Mouse (Mus musculus) embryonic facial prominence, embryonic 10.5 days (tissue): ENCODE results near the gene Lamb2. TPM values are rescaled to one million over a fixed set of nuclear protein-coding genes. Genes with fewer than 3 reads are reported as not detected.

Experiments
- DNase-seq: peaks from one replicate; pipeline ENCODE4 v3.0.0-alpha.2; 2017; ENCODE audit warnings: low spot score
- H3K27ac ChIP-seq: fragments of 300-500 bp; sonication (generic); replicated peaks from 2 replicates; pipeline ENCODE4 v1.5.1; 2016; ENCODE audit warnings: mild to moderate bottlenecking
- H3K27me3 ChIP-seq: fragments of 300-500 bp; sonication (generic); replicated peaks from 2 replicates; pipeline ENCODE4 v1.6.1; 2016; ENCODE audit warnings: low read depth, mild to moderate bottlenecking; ENCODE audit not compliant: poor library complexity, severe bottlenecking
- H3K36me3 ChIP-seq: fragments of 300-500 bp; sonication (generic); replicated peaks from 2 replicates; pipeline ENCODE4 v1.6.1; 2016; ENCODE audit warnings: mild to moderate bottlenecking, moderate library complexity
- H3K4me1 ChIP-seq: fragments of 300-500 bp; sonication (generic); 2 replicates; pipeline ENCODE4 v1.6.1; 2016
- H3K4me3 ChIP-seq: fragments of 300-500 bp; sonication (generic); 2 replicates; pipeline ENCODE4 v1.5.1; 2016; ENCODE audit warnings: mild to moderate bottlenecking, moderate library complexity
- H3K9me3 ChIP-seq: fragments of 300-500 bp; sonication (generic); 2 replicates; pipeline ENCODE4 v1.6.1; 2016; ENCODE audit warnings: mild to moderate bottlenecking
- WGBS: fragments of 180-500 bp; shearing (Covaris S2); methylation state at CpG from one replicate; pipeline ENCODE4 v1.1.7; 2016; 5-methylcytosine and 5-hydroxymethylcytosine counted together
- polyA plus RNA-seq: library from polyadenylated mRNA; unstranded; fragments of >200 nt; fragmentation: Nextera tagmentation; extraction: Ambion mirVana; gene quantifications from 2 replicates; pipeline ENCODE4 v1.2.1, GENCODE M21; 2016

Lamb2 gene
- 33.2 and 33.5 TPM in 2 replicates for polyA plus RNA-seq

DNA sequence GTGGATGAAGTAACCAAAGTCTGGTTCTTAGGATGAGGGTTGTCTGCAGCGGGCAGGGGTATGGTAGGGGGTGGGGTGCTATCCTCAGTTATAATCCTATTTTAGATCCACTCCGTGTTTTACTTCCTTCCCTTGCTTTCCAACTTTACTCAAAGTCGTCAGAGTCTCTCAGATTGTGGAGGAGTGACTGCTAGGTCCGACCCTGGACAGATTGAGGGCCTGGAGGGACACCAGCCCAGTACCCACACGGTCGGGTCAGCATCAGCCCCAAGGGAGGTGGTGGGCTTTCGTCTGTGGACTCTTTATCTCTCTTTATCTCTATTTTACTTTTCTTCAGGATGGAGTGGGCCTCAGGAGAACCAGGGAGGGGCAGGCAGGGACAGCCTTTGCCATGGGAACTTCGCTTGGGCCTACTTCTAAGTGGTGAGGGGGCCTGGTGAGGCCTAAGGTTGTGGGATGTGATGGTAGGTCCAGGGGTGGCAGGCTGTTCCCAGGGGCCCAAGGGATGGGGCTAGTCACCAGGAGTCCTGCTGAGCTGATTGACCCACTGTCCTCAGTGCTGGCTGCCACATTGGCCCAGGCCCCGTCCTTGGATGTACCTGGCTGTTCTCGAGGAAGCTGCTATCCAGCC, at the start of gene Lamb2:
TSS of gene Lamb2 (plus strand) at position 16 of the 631 bp plus-strand sequence.
- Histone ChIP-seq H3K4me1 (peaks cover 37% of the 10 kb centered on the region), H3K27me3 (no peaks in the 10 kb centered on the region), H3K36me3 (peaks cover 39% of the 10 kb centered on the region), H3K9me3 (no peaks in the 10 kb centered on the region), H3K27ac (peak within 1 kb of the TSS; percentile 90), H3K4me3 (peak within 1 kb of the TSS; percentile 60)
- peak; percentile 60 for DNase-seq
- 12% methylated on average over 10 of the region's 10 CpGs for WGBS

DNA sequence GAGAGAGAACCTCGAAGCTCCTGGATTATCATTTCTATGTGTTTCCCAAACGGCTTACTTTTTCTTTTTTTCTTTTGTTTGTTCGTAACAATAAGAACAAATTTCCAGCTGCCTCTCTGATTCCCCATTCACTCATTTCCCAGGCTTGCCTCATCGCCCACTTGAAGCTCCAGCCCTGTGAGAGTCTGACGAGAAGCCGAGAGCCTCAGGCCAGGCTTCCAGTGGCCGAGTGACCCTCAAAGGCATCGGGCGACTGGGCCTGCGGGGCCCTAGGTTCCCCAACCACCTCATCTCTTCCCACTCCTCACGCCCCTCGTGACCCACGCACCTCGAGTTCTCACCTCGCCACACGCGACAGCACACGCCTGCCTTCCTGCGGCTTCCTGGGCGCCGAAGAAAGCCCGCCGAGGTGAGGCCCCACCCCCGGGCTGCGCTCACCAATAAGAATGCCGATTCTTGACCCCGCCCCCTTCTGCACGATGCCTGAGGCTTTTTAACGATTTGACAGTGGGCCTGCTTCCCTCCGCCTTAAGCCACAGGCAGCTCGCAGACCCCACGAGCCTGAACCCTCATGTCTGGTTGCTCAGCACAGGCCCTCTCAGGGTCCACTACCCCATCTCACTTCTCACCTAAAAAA, 48.0 kb upstream of the Lamb2 start:
- Histone ChIP-seq H3K27ac (peak overlapping the region; percentile 70), H3K27me3 (no peaks in the 10 kb centered on the region; the same call in 1 of the 2 replicates), H3K4me3 (peak overlapping the region; percentile 43), H3K36me3 (no peaks in the 10 kb centered on the region), H3K4me1 (peaks cover 7% of the 10 kb centered on the region), H3K9me3 (no peaks in the 10 kb centered on the region)
- DNase-seq = peak; percentile 66
- 53% methylated on average over 32 of the region's 32 CpGs for WGBS

- no peak for DNase-seq
- no peaks in the 10 kb centered on the region for H3K9me3 ChIP-seq
- 76% methylated on average over 3 of the region's 3 CpGs for WGBS
- no peaks in the 10 kb centered on the region for H3K27me3 ChIP-seq
- H3K27ac ChIP-seq = no peak within 1 kb of the TSS
- no peaks in the 10 kb centered on the region for H3K36me3 ChIP-seq
- H3K4me3 ChIP-seq = no peak within 1 kb of the TSS
- peaks cover 7% of the 10 kb centered on the region for H3K4me1 ChIP-seq
Observed at GRCm38 (mm10) chr9:108436182-108436581, 43.4 kb upstream of the Lamb2 start, which contains the start of gene BC048562. TSS of gene BC048562 (plus strand) at chr9:108436482.

DNA sequence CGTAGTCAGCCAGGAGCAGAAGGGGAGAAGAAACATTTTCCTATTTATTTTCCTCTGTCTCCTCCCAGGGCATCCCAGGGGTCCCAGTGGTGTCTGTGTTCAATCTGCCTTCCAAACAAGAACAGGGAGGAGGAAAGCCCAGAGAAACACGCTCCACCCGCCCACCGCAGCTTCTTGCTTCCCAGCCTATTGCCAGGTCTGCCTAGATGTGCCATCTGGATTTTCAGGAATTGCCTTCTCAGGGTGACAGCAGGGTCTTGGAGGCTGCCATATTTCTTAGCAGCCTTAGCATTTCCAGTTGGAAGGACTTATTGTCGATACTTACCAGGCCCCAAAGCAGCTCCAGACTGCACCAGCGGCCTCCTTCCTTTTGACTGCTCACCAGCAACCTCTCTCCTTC, 40.4 kb upstream of the Lamb2 start:
- Histone ChIP-seq H3K9me3 (no peaks in the 10 kb centered on the region), H3K4me1 (no peaks in the 10 kb centered on the region), H3K27ac (no peak overlapping the region), H3K4me3 (no peak overlapping the region), H3K36me3 (no peaks in the 10 kb centered on the region), H3K27me3 (no peaks in the 10 kb centered on the region)
- DNase-seq = no peak
- WGBS = 84% methylated on average over 6 of the region's 6 CpGs

- WGBS = 80% methylated on average over 5 of the region's 5 CpGs
Observed at GRCm38 (mm10) chr9:108440485-108440884, 39.1 kb upstream of the Lamb2 start.

DNA sequence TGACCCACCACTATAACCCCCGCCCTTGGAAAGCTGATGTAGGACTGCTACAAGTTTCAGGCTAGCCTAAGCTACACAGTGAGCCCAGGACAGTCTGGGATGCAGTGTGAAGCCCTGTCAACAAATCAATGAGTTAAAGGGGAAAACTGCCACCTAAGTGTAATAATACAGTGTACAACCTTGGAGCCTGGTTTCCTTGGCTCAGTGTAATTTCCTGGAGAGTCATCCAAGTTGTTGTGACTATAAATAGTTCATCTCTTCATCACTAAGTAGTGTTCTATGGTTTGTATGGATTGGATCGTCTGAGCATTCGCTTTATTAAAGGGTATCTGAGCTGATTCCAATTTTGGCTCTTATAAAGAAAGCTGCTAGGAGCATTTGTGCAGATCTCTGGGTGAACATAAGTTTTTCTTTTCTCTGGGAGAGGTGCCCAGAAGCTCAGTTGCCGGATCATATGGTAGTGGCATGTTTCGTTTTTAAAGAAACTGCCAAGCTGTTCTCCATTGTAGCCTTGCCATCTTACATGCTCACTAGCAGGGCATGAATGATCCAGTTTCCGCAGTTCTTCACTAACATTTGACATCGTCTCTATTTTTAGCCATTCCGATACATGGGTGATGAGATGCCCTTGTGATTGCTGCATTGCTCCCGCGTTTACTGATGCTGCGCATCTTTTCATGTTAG, 38.2 kb upstream of the Lamb2 start:
- Histone ChIP-seq H3K36me3 (no peaks in the 10 kb centered on the region), H3K27ac (no peak overlapping the region), H3K9me3 (no peaks in the 10 kb centered on the region), H3K27me3 (no peaks in the 10 kb centered on the region), H3K4me1 (no peaks in the 10 kb centered on the region), H3K4me3 (no peak overlapping the region)
- WGBS = 93% methylated on average over 11 of the region's 11 CpGs
- DNase-seq = no peak

More at GRCm38 (mm10) chr9:108440485-108440884, 39.1 kb upstream of the Lamb2 start:
- Histone ChIP-seq H3K27ac (no peak overlapping the region), H3K9me3 (no peaks in the 10 kb centered on the region), H3K4me3 (no peak overlapping the region), H3K27me3 (no peaks in the 10 kb centered on the region), H3K4me1 (no peaks in the 10 kb centered on the region), H3K36me3 (no peaks in the 10 kb centered on the region)
- no peak for DNase-seq

DNA sequence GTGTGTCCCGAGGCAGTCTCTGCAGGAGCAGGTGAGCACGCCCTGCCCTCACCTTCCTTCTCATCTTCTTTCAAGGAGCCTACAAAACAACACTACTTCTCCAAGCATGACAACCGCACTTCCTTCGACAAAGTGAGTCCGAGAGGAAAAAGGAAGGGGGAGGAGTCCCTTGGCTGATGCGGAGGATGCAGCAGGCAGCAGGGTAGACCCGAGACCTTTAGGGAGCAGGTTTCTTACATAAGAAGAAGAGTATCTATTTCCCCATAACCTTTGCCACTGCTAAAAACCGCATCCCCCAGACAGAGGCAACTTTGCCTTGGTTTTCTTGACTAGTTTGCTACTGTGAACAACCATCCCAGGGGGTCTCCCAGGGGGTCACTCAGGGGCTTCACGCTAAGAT, 34.4 kb upstream of the Lamb2 start:
- H3K27me3 ChIP-seq = no peaks in the 10 kb centered on the region
- peaks cover 16% of the 10 kb centered on the region for H3K4me1 ChIP-seq
- H3K36me3 ChIP-seq = peaks cover 15% of the 10 kb centered on the region; the same call in 1 of the 2 replicates
- no peak overlapping the region for H3K27ac ChIP-seq
- no peak overlapping the region for H3K4me3 ChIP-seq
- 64% methylated on average over 9 of the region's 9 CpGs for WGBS
- no peak for DNase-seq
- H3K9me3 ChIP-seq = no peaks in the 10 kb centered on the region

- DNase-seq = peak; percentile 83
- peak overlapping the region; percentile 84 for H3K27ac ChIP-seq
- peaks cover 15% of the 10 kb centered on the region; the same call in 1 of the 2 replicates for H3K36me3 ChIP-seq
- H3K27me3 ChIP-seq = peaks cover 11% of the 10 kb centered on the region
- peaks cover 48% of the 10 kb centered on the region for H3K4me1 ChIP-seq
- H3K4me3 ChIP-seq = peak overlapping the region; percentile 74; the same call in 1 of the 2 replicates
- H3K9me3 ChIP-seq = 0 out of 2 replicates have a peak, but pooled peaks cover 2% of the 10 kb centered on the region
- WGBS = 53% methylated on average over 4 of the region's 4 CpGs
Observed at GRCm38 (mm10) chr9:108449860-108450259, 29.7 kb upstream of the Lamb2 start.

GRCm38 (mm10) chr9:108450292-108451169, 29.0 kb upstream of the Lamb2 start:
- peak overlapping the region; percentile 84 for H3K27ac ChIP-seq
- peak overlapping the region; percentile 74 for H3K4me3 ChIP-seq
- peak; percentile 42 for DNase-seq
- WGBS = 72% methylated on average over 21 of the region's 21 CpGs
- H3K27me3 ChIP-seq = peaks cover 11% of the 10 kb centered on the region
- H3K4me1 ChIP-seq = peaks cover 50% of the 10 kb centered on the region
- peaks cover 15% of the 10 kb centered on the region; the same call in 1 of the 2 replicates for H3K36me3 ChIP-seq
- 0 out of 2 replicates have a peak, but pooled peaks cover 3% of the 10 kb centered on the region for H3K9me3 ChIP-seq

GRCm38 (mm10) chr9:108451170-108451493, 28.4 kb upstream of the Lamb2 start:
- Histone ChIP-seq H3K9me3 (0 out of 2 replicates have a peak, but pooled peaks cover 3% of the 10 kb centered on the region), H3K27ac (peak overlapping the region; percentile 84), H3K4me1 (peaks cover 54% of the 10 kb centered on the region), H3K36me3 (peaks cover 15% of the 10 kb centered on the region; the same call in 1 of the 2 replicates), H3K4me3 (peak overlapping the region; percentile 74; the same call in 1 of the 2 replicates), H3K27me3 (peaks cover 11% of the 10 kb centered on the region)
- 91% methylated on average over 6 of the region's 6 CpGs for WGBS
- DNase-seq = no peak

DNA sequence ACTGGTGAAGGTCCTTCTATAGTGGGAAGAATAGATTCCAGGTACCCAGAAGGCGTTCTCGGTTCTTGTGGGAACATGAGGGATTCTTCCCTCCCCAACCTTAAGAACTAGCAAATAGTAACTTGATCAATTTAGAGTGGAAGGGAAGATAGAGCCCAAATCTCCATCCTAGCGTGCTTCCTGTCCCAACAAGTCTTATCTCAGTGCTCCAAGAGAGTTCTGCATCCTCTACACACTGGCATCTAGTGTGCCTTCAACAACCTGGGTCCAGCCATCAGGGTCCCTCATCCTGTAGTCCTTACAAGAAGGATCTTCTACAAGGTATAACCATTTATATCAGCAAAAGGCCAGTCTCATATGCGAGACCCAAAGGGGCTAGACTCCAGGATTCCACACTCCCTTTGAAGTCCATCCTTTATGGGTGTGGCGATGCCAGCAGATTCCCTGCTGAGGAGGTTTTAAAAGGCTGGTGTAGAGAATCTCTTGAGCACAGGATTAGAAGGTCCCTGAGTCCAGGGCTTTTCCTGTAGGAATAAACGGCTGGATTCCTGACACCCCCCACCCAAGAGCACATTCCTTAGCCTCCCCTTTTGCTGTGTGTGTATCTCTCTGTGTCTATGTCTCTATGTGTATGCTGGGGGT, 27.9 kb upstream of the Lamb2 start:
- peak overlapping the region; percentile 85 for H3K27ac ChIP-seq
- H3K36me3 ChIP-seq = peaks cover 15% of the 10 kb centered on the region; the same call in 1 of the 2 replicates
- no peak for DNase-seq
- H3K4me3 ChIP-seq = peak overlapping the region; percentile 74
- WGBS = 52% methylated on average over 6 of the region's 6 CpGs
- H3K9me3 ChIP-seq = 0 out of 2 replicates have a peak, but pooled peaks cover 3% of the 10 kb centered on the region
- peaks cover 11% of the 10 kb centered on the region for H3K27me3 ChIP-seq
- H3K4me1 ChIP-seq = peaks cover 54% of the 10 kb centered on the region
